Mouse (Mus musculus) C2C12 (cell line): Measurements from ENCODE around the gene Acot7.

Experiments
- CTCF ChIP-seq: IDR thresholded peaks from one replicate; pipeline ENCODE4 v1.5.1; 2011; ENCODE audit not compliant: control insufficient read depth, insufficient read depth, insufficient read length
- MYOG ChIP-seq: IDR thresholded peaks from one replicate; pipeline ENCODE4 v1.6.1; 2011; ENCODE audit not compliant: control insufficient read depth, insufficient read length; ENCODE audit errors: extremely low read depth

DNA sequence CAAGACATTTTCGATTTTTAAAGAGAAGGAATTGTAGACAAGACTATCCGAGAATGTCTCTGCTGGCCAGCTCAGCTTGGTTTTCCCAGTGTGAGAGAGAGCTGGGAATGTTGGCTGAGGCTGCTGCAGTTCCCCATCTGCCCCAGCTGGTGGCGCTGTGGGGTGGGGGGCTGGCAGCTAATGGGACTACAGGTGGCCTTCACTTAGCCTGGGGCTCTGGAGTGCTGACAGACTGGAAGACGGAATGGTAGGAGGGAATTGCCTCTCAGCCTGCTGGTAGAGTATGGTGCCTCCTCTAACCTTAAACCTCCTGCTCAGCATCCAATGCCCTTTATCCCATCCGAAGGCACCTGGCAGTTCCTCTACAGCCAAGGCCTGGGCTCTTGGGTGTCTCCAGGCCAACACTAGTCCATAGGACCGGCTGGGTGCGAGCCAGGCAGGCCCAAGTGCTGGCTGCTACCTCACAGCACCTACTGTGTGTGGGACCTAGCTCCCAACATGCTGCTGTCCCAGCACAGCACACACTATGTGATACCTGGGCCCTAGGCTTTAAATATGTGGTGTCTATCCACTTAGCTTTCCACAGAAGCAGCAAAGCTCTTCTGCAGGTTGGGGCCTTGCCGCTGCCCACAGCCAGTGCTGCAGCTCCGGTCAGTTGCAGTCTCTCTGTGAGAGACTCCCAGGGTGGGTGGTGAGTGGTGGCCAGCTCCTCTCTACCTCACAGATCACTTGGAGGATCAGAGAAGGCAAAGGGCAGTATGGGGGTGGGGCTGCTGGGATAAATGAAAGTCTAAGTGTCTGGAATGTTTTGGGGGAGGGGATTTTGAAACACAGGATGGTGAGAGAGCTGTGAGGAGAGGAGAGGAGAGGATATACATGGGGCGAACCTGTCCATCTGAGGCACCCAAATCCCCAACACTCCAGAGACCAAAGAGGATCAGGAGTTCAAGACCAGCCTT, 98.7 kb downstream of the Acot7 start:
- TF ChIP-seq CTCF (peak; percentile 78), MYOG (no peak)
